Mouse (Mus musculus) granulocyte monocyte progenitor cell, adult 5-6 weeks (primary cell): ENCODE results near the gene Synj1. TPM values are rescaled to one million over a fixed set of nuclear protein-coding genes. Genes with fewer than 3 reads are reported as not detected.

Experiments
- ATAC-seq: replicated peaks from 2 replicates; pipeline ENCODE4 v1.8.0; 2016; ENCODE audit warnings: mild to moderate bottlenecking, moderate TSS enrichment, inconsistent platforms; ENCODE audit not compliant: poor library complexity, severe bottlenecking
- total RNA-seq, 2 experiments: library from RNA; stranded (forward) in 1 of 2; stranded (reverse) in 1 of 2; fragments of 200-712, 200-1000 nt in 1 of 2; fragments of >200 nt in 1 of 2; fragmentation: Nextera tagmentation in 1 of 2; gene quantifications; 2 replicates each; pipeline ENCODE4 v1.2.3; 2014 to 2017

Synj1 gene
- 35.8 and 46.0 TPM in 2 replicates for total RNA-seq (2014; fragmentation: Nextera tagmentation)
- total RNA-seq (2017): 23.8 and 25.2 TPM in 2 replicates

DNA sequence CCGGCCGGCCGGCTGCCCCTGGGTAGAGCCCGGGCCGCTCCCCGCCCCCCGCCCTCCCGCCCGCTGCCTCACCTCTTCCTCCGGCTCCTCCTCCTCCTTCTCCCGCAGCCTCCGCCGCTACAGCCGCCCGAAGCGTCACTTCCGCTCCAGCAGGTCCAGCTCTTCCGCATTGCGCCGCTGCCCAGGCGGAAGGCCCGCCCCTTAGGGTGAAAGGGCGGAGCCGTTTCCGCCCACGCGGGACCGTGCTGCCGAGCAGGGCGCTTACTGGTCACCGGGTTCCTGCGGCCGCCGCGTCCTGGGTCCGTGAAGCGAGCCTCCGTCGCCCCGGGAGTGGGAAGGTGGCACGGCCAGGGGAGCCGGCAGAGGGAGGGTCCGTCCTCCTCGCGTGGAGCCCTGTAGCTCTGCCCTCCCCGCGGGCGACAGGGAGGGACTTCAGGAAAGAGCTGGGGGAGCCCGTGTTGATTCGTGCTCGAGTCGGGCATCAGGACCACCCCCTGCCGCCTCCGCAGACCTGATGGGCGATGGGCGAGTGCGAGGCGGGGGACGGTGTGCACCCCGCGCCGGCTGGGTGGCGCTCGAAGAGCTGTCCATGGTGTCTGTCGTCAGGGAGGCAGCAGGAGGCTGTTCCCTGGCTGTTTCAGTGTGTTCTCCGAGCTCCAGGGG lies at the start of gene Synj1:
TSS of gene Synj1 (minus strand) at position 288 of the 663 bp plus-strand sequence.
- ATAC-seq: peak; percentile 81

DNA sequence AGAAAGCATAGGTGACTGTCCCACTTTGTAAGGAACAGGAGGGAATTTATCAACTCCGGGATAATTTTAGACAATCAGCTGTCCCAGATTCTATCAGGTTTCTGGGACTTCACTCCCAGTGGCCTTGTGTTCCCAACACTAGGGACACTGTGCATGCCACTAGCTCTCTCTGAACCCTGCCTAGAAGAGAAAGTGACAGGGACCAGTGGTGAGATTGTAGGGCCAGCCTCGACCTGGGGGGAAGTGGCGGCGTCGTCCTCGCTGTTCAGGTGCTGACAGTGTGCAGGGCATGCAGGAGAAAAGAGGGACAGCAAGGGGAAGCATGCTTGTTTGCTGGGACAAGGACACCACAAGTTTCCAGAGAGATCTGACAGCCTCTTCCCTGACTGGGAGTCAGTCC lies 46.6 kb upstream of the Synj1 start:
- ATAC-seq: no peak

DNA sequence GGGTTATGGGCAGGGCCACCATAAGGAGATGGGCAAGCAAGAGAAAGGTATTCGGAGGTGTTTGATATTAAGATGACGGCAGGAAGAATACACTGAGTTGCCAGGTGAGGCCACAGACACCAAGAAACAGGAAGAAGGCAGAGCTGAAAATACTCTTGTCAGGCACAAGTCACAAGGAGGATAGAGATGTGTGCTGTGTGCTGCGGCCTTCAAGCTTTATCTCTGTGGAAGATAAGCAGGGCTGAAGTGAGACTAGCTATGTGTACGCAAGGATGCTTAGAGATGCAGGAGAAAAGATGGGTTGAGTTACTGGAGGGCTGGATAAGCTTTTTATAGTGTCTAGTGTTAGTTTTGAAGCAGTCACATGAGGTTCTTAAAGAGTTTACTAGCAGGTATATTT lies 46.2 kb upstream of the Synj1 start:
- ATAC-seq: no peak

DNA sequence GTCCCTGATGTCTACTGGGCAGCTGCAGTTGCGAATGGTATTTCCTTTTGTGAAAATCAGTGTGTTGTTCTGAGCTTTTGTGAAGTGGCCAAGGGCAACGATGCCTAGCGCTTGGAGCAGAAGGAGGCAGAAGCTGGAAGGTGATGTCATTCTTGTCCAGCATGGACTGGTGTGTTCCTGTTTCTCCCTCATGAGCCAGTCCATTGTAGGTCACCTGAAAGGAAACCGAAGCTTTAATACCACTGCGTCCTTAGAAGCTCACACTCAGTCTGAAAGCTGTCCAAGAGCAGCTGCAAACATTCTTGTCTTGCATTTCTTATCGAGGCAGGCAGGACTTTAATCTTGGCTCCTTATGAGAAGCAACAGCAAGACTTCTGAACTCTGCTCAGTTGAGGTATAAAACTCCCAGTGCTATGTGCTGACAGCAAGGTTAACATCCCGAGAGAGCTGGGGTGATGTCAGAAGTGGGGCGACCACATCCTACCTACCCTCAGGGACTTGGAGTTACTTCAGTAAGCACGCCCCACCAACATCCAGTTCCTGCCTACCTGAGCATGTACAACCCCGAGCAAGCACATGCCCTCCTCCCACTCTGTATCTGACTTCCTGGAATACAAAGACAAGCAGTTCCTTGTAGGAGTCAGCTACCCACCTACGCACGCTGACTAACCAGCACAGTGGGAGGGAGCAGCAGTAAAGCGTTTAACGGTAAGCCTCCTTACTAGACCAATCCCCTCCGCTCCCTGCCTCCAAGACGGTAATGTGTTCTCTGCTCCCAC lies 45.1 kb upstream of the Synj1 start:
- peak; percentile 83 for ATAC-seq

DNA sequence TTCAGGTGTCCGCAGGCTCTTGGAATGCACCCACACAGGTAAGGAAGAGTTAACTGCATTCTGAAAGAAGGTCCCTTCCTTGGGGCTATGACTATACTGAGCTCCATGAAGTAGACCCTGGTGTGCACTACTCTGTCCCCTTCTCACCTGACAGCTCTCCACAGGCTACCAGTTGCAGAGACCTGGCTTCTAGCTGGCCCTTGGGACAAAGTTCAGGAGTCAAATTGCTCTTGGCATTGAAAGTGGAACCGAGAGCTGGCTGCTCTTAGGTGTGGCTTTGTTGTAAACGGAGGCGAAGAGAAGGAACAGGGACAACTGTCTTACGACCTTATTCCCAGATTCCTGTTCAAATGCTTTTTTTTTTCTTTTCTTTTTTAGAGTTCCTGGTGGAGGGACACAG lies 44.0 kb upstream of the Synj1 start:
- ATAC-seq: no peak

DNA sequence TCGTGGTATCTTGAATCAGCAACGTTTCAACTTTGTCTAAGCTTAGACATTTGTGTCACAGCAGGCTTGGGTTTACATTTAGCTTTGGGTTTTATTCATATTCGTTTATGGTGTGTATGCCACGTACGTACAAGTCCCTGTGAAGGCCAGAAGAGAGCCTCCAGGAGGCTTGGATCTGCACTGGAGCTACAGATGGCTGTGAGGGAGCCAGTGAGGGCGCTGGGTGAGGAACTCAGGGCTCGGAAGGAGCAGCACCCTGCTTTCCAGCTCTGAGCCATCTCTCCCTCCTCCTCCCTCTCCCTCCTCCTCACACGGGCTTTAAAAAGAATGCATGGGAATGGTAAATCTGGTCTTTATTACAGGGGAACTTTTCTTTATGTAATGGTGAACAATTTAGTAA lies 42.5 kb upstream of the Synj1 start:
- no peak for ATAC-seq

DNA sequence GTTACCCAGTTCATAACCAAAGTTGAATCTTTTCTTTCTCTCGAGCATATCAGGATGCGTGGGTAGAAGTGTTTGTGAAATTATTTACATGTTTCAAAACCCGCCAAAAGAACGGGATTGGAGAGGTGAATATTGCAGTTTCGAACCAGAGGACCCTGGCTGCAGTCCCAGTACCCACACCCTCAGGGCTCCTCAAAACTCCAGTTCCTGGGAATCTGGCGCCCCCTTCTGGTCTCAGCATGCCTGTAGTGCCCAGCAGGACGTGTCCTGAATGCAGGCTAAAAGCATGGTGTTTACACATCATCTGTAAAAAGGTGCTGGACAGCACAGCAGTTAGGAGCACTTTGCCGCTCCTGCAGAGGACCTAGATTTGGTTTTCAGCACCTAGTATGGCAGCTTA lies 34.4 kb upstream of the Synj1 start:
- peak; percentile 33 for ATAC-seq

DNA sequence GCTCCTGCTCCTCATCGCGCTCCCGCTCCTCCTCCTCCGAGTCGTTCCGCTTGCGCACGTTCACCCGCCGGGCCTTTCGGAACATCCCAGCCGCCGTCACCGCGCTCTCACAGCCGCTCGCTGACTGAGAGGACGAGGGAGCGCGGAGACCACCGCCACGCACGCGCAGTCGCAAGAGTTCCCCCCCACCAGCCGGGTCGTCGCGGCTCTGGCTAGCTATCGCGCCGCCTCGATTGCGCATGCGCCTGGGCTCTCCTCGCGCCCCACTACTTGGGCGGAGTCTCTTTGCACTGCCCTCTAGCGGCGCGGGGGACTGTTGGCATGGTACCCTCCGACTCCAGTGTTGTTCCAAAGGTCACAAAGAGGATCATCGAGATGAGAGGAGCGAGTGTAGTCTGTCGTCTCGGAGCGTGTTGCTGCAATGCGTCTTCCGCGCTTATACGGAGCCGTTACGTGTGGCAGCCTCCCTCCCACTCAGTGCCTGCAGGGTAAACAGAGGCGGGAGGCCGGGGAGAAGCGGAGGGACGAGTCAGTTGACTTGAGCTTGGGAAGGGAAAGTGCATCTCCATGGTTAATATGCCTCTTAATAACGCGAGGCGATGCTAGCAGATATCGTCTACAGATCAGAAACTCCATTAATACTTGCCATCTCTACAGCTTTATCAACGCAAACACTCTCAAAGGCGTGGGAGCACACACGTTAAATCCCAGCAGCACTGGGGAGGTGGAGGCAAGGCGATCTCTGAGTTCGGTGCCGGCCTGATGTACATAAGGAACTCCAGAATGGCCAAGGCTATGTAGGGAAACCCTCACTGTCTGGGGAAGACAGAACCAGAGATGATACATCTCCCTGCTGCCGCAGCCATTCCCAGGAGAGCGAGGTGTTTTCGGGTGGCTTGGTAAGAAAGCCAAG lies 33.4 kb upstream of the Synj1 start, which contains the start of gene Paxbp1:
TSS of gene Paxbp1 (minus strand) at position 274 of the 913 bp plus-strand sequence.
- ATAC-seq: peak; percentile 87

DNA sequence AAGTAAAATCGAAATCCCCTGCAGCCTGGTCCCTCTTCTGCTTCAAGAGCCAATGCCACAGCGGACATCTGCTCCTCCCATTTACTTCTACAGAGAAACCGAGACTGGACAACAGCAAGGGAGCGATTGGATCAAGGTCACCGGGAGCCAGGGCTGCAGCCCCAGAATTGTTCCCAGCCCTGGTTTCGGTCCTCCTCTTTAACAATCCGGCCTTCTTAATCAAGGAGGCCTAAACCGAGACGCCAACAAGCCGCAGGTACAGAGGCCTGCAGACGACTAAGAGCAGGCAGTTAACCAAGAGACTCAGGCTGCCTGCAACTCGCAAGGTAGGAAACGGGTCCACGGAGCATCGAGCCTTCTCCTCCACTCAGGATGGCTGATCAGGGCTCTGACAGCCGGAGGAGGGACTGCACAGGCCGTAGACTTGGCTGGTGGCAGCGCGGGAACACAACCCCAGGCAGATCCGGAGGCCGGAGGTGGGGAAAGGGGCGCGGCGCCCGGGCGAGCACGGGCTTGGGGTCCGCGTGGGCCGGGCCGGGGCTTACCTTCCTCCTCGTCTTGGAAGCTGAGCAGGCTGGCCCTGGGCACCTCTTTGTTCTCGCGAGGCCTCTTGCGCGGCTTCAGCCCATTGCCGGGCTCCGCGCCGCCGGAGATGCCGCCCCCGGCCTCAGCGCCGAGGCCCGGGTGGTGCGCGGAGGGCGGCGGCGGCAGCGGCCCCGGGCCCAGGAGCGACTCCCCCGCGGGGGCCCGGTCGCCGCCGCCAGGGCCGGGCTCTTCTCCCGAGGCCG lies 32.5 kb upstream of the Synj1 start:
- ATAC-seq: peak; percentile 52

DNA sequence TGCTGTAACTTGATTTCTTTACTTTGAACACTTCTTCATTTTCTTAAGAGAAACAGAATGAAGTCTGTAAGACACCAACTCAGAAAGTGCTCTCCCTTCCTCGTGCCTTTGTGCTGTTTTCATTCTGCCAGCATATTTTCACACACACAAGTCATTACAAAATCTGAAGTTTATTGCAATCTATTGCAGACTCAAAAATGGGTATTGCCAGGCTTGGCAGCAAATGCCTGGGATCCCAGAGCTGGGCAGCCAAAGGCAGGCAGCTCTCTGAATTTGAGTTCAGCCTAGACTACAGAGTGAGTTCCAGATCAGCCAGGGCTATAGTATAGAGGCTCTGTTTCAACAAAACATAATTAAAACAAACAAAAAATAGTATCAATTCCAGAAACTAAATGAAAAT lies 31.5 kb upstream of the Synj1 start:
- no peak for ATAC-seq

DNA sequence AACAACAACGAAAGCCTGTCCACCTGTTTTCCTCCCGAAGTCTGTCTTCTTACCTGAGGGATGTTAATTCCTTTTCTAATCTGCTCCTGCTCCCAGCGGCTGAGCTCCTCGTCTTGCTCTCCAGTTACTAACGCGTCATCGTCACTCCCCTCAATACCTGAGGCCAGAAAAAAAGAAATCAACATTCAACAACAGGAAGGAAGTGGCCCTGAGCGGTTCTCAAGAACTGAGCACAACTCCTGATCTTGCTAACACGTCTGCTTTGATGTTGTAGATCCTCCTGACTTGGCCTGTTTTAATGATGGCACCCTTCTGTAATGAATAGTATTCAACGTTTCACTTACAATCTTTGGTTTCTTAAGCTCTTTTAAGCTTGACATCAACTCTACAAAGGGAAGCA lies 24.8 kb upstream of the Synj1 start:
- no peak for ATAC-seq

DNA sequence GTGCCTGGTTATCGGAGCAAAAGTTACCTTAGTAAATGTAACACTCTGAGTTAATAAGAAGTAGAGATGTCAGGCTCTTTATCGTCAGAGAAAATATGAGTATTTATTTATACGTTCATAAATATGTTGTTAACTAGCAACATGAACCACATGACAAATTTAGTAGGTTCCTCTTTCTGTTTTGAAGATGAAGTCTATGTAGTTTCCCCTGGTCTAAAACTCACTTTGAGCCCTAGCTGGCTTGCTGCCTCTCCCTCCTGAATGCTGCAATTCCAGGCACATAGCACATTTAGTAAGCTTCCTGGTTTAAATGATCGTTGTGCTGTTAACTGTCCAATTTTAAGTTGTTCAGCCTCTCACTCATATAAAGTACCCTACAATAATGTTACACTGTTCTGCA lies 19.6 kb upstream of the Synj1 start:
- peak; percentile 35 for ATAC-seq

DNA sequence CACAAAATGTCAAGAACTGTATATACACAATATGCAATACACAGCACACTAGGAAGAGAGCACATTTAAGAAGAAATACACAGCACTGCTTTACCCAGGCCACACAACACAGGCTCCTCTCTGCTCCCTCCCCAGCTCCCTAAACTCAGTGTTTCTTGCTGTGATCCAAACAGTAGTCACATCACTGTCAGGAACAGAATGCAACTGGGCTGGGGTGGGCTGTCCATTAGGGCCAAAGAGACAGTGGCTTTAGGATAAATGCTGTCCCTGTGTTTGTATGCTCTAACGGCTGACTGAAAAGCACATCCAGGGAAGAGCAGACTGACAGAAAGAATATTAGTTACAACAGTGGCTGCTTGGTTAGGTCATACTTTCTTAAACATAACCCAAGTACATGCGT lies 18.8 kb upstream of the Synj1 start:
- ATAC-seq: no peak

DNA sequence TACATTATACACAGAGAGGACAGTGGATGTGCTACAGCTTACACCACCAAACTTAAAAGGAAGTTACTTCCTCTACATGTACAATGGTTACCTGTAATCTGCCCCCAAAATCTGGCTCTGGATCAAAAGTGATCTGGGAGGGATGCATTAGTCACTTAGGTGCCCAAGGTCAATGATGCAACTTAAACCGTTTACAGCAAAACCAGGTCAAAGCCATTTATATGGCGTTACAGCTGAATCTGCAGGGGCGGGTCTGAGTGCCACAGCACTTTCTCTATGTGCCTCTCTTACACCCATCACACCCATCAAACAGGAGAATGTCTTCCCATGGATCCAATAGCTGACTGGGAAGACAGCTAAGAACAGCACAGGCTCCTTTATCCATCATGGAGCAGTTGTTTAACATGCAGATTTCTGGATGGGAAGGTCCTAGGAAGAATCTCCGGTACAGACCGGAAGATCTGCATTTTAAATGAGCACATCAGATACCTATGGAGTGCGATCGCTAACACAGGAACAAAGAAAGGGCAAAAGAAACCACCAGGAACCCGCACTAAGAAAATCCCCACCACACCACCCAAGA lies 18.1 kb upstream of the Synj1 start:
- ATAC-seq: no peak

DNA sequence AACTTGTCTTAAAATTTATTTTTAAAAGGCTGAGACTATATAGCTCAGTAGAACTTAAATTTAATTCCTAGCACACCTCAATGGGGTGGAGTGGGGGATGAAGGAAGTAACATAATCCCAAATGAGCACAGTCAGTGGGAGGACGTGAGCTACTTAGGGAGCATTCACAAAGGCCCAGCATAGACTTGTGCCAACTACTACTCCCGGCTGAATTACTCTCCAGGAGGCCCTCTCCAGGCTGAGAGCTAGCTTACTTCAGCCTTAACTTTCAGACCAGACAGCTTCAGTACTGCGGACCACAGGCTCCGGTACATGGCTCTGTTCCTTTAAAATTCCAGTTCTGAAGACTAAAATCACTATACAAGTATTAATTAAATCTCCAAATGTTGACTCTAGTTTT lies 15.2 kb upstream of the Synj1 start:
- ATAC-seq: no peak

DNA sequence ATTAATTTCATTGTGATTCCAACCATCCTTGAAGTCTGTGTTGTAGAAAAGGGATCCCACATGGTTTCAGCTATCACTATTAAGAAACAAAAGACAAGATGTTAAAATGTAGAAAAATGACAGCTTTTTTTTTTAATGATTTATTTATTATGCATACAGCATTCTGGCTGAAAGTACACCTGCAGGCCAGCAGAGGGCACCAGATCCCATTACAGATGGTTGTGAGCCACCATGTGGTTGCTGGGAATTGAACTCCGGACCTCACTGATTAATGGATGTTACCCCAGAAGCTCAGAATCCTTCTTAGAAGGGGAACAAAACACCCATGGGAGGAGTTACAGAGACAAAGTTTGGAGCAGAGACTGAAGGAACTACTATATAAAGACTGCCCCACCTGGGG lies 12.3 kb upstream of the Synj1 start:
- no peak for ATAC-seq

DNA sequence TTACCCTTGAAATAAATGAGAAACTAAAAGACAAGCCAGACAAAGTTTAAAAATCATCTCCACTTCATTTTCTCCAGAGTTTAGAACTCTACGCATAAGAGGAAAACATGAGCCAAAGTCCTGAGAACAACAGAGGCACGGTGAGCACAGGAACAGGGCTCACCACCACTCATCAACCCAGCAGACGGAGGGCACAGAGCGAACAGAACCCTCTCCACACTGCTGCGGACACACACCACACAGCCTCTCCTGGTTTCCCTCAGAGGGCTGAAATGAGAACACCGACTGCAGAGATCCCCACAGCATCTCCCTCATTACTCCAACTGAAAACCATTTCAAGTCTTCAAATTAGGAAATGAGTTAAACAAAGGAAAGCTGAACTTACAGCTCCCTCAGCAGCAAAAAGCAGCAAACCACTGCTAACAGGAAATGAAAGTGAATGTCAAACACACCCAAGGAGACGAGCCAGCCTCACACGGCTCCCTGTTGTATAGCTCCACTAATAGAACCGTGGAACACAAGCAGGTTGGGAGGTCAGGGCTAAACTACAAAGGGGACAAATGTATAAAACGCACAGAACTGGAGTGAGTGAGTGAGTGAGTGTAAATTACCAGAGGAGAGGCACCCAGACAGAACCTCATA lies 9.9 kb upstream of the Synj1 start:
- peak; percentile 92 for ATAC-seq

DNA sequence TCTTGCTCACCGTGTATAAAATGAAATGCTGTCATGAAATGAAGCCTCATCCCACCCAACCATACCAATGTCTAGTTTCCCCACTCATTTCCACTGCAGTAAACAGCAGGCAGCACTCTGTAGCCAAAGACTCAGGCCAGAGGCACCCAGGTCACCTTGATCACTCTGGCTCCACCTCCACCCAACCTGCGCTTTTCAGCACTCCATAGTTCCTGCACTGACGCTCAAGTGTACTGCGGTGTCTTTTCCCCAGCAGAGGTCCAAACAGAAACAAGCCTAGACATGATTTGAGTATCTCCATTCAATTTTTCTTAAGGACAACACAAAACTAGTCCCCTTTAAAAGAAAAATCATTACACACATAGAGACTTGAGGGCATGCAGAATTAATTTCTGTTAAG lies 8.4 kb upstream of the Synj1 start:
- no peak for ATAC-seq

DNA sequence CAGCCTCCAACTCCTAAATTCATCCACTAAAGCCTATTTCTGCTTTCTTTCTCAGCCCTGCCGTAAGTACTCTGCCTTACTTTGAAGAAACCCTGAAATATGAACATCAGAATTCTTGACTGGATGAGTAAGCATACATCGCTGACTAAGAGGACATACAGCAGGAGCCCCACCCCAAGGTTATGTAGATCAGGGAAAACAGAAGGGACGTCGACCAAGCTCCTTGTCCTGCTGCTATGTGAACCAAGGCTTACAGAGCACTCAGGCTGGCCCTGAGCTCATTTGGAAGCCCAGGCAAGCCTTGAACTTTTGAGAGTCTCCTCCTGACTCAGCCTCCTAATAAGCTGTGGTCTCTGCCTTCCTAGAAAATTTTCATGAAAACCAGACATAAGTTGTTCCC lies 4.7 kb upstream of the Synj1 start:
- ATAC-seq: no peak
